In genomic region chrX:120290900-120291280, GRCm38 (mm10) we compare ENCODE assay signal across 9 mouse cellular contexts. TPM values are rescaled to one million over a fixed set of nuclear protein-coding genes. Genes with fewer than 3 reads are reported as not detected.
DNase-seq lines count a peak whose midpoint lies in the region; ATAC-seq and TF ChIP-seq lines count a peak whose summit lies in the region.
"Had no signal": no experiment of that assay in that cellular context is flagged by ENCODE, and none has a peak within 500 bp of the region (broad histone marks: within the 10 kb centered on the region; RNA-seq: fewer than 3 reads in every experiment).

No protein-coding gene starts in this region.

- peak overlapping the region; percentile 63 for H3K4me3 ChIP-seq in heart, embryonic 15.5 days
- peak overlapping the region; percentile 54 for H3K4me3 ChIP-seq in forebrain, embryonic 15.5 days
- no peak overlapping the region for H3K4me3 ChIP-seq in liver, postnatal 0 days (ENCODE audit: low read depth, low read length)

- no peak overlapping the region for H3K27ac ChIP-seq in heart, embryonic 15.5 days
- no peak overlapping the region for H3K27ac ChIP-seq in forebrain, embryonic 15.5 days (replicated peaks)
- no peak overlapping the region for H3K27ac ChIP-seq in liver, postnatal 0 days (ENCODE audit: low read depth)

- WGBS in heart, embryonic 15.5 days: 10% methylated on average over 18 of the region's 18 CpGs
- WGBS in forebrain, embryonic 15.5 days: 13% methylated on average over 18 of the region's 18 CpGs
- 10% methylated on average over 18 of the region's 18 CpGs for WGBS in liver, postnatal 0 days (ENCODE audit: insufficient replicate concordance)

- DNase-seq in heart, postnatal 36 days: no peak
- DNase-seq in brain, embryonic 14.5 days (ENCODE audit: low read depth): peak; percentile 27
- DNase-seq in liver, postnatal 0 days: no peak
- DNase-seq in thymus, postnatal 10 days (ENCODE audit: low spot score in 2 of 2): no peak
- no peak for DNase-seq in ovary, postnatal 14 days (ENCODE audit: low spot score)
- no peak for DNase-seq in layer of hippocampus, postnatal 36 days

- no peaks in the 10 kb centered on the region for H3K4me1 ChIP-seq in heart, embryonic 15.5 days (replicated peaks)
- H3K4me1 ChIP-seq in forebrain, embryonic 15.5 days: 0 out of 2 replicates have a peak, but pooled peaks cover 3% of the 10 kb centered on the region
- H3K4me1 ChIP-seq in liver, postnatal 0 days (ENCODE audit: insufficient read depth): no peaks in the 10 kb centered on the region

- H3K4me2 ChIP-seq in heart, embryonic 15.5 days: peak overlapping the region; percentile 77
- peak overlapping the region; percentile 81 for H3K4me2 ChIP-seq in forebrain, embryonic 15.5 days (replicated peaks)
- H3K4me2 ChIP-seq in liver, postnatal 0 days (ENCODE audit: low read depth, low read length): peak overlapping the region; percentile 42

- no peaks in the 10 kb centered on the region for H3K36me3 ChIP-seq in heart, embryonic 15.5 days
- H3K36me3 ChIP-seq in forebrain, embryonic 15.5 days: no peaks in the 10 kb centered on the region
- H3K36me3 ChIP-seq in liver, postnatal 0 days (replicated peaks; ENCODE audit: insufficient read depth, low read length): no peaks in the 10 kb centered on the region

- no peak for TF ChIP-seq POLR2A in brain, embryonic 14.5 days (IDR thresholded peaks at IDR 0.05; ENCODE audit: borderline replicate concordance, extremely low read depth, insufficient read depth, insufficient read length, poor library complexity, severe bottlenecking)

- no peak for TF ChIP-seq EP300 in liver, postnatal 0 days (IDR thresholded peaks at IDR 0.05; ENCODE audit: low read depth)

- ATAC-seq in heart, embryonic 15.5 days (replicated peaks; ENCODE audit: insufficient number of reproducible peaks, insufficient read depth, low FRiP score, low read depth): no peak
- no peak for ATAC-seq in forebrain, embryonic 15.5 days (replicated peaks)
- no peak for ATAC-seq in liver, postnatal 0 days

- no peaks in the 10 kb centered on the region for H3K9me3 ChIP-seq in heart, embryonic 15.5 days (replicated peaks)
- H3K9me3 ChIP-seq in forebrain, embryonic 15.5 days: no peaks in the 10 kb centered on the region
- no peaks in the 10 kb centered on the region for H3K9me3 ChIP-seq in liver, postnatal 0 days (ENCODE audit: low read length)

- H3K27me3 ChIP-seq in heart, embryonic 15.5 days: no peaks in the 10 kb centered on the region
- no peaks in the 10 kb centered on the region for H3K27me3 ChIP-seq in forebrain, embryonic 15.5 days
- H3K27me3 ChIP-seq in liver, postnatal 0 days (ENCODE audit: insufficient read depth, low read length): peaks cover 25% of the 10 kb centered on the region; the same call in 1 of the 2 replicates

- intact Hi-C loops in heart, postnatal 36 days (cut with DNase I): no loop called here

- no peak for TF ChIP-seq CTCF in brain, embryonic 14.5 days (IDR thresholded peaks at IDR 0.05; ENCODE audit: borderline replicate concordance, extremely low read depth, insufficient read depth, insufficient read length)
- no peak for TF ChIP-seq CTCF in liver, postnatal 0 days (IDR thresholded peaks at IDR 0.05; ENCODE audit: low read depth)

- peak overlapping the region; percentile 50; the same call in 1 of the 2 replicates for H3K9ac ChIP-seq in heart, embryonic 15.5 days
- H3K9ac ChIP-seq in forebrain, embryonic 15.5 days (replicated peaks): peak overlapping the region; percentile 32; the same call in 1 of the 2 replicates
- no peak overlapping the region for H3K9ac ChIP-seq in liver, postnatal 0 days (replicated peaks)

RNA-seq across cellular contexts. Expression of gene Pcdh11x, which starts 0.8 kb away (rescaled TPM):
- 2.8 and 2.9 TPM in 2 replicates for polyA plus RNA-seq in heart, embryonic 15.5 days (2015; fragmentation: Nextera tagmentation; extraction: Ambion mirVana)
- total RNA-seq in heart, postnatal 36 days (2021): not detected
- polyA plus RNA-seq in brain, embryonic 14.5 days (2012; rRNA removed): 6.7 and 11.4 TPM in 2 replicates
- polyA plus RNA-seq in forebrain, embryonic 15.5 days (2015; fragmentation: Nextera tagmentation; extraction: Ambion mirVana): 17.9 and 18.4 TPM in 2 replicates
- polyA plus RNA-seq in liver, postnatal 0 days (2015; fragmentation: Nextera tagmentation; extraction: Ambion mirVana): 0.04 and 0.14 TPM in 2 replicates
- total RNA-seq in layer of hippocampus, postnatal 36 days (2021): 1 to 10 TPM; 7.0 to 7.9 TPM
- total RNA-seq: MEL had no signal

RNA-seq across cellular contexts. Expression of gene H2afb3, which starts 22.0 kb away (rescaled TPM):
- not detected in 2 replicates for polyA plus RNA-seq in heart, embryonic 15.5 days (2015; fragmentation: Nextera tagmentation; extraction: Ambion mirVana)
- total RNA-seq in heart, postnatal 36 days (2021): not detected
- not detected in 2 replicates for polyA plus RNA-seq in brain, embryonic 14.5 days (2012; rRNA removed)
- not detected in 2 replicates for polyA plus RNA-seq in forebrain, embryonic 15.5 days (2015; fragmentation: Nextera tagmentation; extraction: Ambion mirVana)
- polyA plus RNA-seq in liver, postnatal 0 days (2015; fragmentation: Nextera tagmentation; extraction: Ambion mirVana): not detected in 2 replicates
- total RNA-seq in layer of hippocampus, postnatal 36 days (2021): not detected
- total RNA-seq: MEL had no signal
